Mouse (Mus musculus): ENCODE measurements at regions not wholly inside any gene's neighbourhood (a gene's known extent, or its start where the extent isn't known, plus 50 kb on each side); places are given as distances from the start of the nearest gene placed in this dataset.

DNA sequence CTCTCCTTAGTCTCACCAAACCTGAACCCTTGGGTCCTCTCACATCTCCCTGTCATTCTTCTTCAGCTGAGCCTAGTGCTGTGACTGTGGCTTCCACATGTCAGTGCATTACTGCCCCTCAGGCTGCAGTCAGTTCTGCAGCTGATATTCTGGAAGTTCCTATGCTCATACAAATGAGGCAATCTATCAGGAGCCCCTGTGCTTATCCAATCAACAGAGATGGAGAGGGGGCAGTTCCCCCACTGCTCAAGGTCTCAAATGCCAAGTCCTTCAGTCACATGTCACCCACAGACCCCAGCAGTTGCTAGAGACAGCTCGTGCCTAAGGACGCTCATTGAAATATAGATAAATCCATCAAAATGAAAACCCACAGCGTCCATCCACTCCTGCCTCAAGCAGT lies 254.5 kb downstream of the Qk start:
- no peak for ATAC-seq
- no peaks in the 10 kb centered on the region for H3K27me3 ChIP-seq (replicated peaks; ENCODE audit: control insufficient read depth, insufficient read depth, low read length)
- 94% methylated on average over 3 of the region's 3 CpGs for WGBS

DNA sequence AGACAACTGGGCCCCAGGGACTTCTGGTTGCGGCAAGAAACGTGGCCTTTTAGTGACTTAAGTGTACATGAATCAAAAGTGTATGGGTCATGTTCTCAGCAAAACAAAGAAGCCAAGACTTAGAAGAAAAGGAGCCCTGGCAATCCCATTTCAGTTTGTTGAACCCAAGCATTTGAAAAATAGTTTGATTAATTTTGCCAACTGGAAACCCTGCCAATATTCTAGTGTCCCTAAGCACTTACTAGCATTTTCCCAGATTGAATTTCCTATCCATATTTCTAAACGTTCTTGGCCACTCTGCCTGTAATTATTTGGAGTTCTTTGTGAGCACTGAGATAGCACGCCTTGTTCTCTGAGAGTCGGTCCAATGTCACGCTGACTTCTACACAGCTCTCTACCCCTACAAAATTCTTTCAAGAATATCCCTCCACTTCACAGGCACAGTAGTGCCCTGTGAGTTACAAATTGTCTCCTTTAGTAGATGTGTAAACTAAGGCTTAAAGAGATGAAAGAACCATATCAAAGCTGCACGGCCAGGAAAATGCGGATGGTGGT lies 257.0 kb downstream of the Qk start:
- Histone ChIP-seq H3K9me3 (ENCODE audit: control insufficient read depth) (no peaks in the 10 kb centered on the region), H3K9ac (ENCODE audit: low read depth, low read length) (no peak overlapping the region), H3K27me3 (replicated peaks; ENCODE audit: control insufficient read depth, insufficient read depth, low read length) (no peaks in the 10 kb centered on the region), H3K4me3 (ENCODE audit: low read depth, low read length) (no peak overlapping the region), H3K36me3 (ENCODE audit: control insufficient read depth, insufficient read depth) (no peaks in the 10 kb centered on the region), H3K27ac (ENCODE audit: low read depth, low read length) (no peak overlapping the region), H3K4me2 (replicated peaks; ENCODE audit: low read depth) (no peak overlapping the region), H3K4me1 (replicated peaks; ENCODE audit: control insufficient read depth, insufficient read depth, low read length) (no peaks in the 10 kb centered on the region)
- ATAC-seq: no peak
- TF ChIP-seq CTCF (IDR thresholded peaks at IDR 0.05; ENCODE audit: low read depth): no peak
- WGBS: 70% methylated on average over 8 of the region's 8 CpGs

More for the DNA sequence above, 254.5 kb downstream of the Qk start:
- H3K4me2 ChIP-seq (replicated peaks; ENCODE audit: low read depth): no peak overlapping the region
- no peak for TF ChIP-seq CTCF (IDR thresholded peaks at IDR 0.05; ENCODE audit: low read depth)
- no peaks in the 10 kb centered on the region for H3K36me3 ChIP-seq (ENCODE audit: control insufficient read depth, insufficient read depth)
- no peak overlapping the region for H3K27ac ChIP-seq (ENCODE audit: low read depth, low read length)
- no peaks in the 10 kb centered on the region for H3K9me3 ChIP-seq (ENCODE audit: control insufficient read depth)
- no peak overlapping the region for H3K4me3 ChIP-seq (ENCODE audit: low read depth, low read length)
- no peaks in the 10 kb centered on the region for H3K4me1 ChIP-seq (replicated peaks; ENCODE audit: control insufficient read depth, insufficient read depth, low read length)
- no peak overlapping the region for H3K9ac ChIP-seq (ENCODE audit: low read depth, low read length)

DNA sequence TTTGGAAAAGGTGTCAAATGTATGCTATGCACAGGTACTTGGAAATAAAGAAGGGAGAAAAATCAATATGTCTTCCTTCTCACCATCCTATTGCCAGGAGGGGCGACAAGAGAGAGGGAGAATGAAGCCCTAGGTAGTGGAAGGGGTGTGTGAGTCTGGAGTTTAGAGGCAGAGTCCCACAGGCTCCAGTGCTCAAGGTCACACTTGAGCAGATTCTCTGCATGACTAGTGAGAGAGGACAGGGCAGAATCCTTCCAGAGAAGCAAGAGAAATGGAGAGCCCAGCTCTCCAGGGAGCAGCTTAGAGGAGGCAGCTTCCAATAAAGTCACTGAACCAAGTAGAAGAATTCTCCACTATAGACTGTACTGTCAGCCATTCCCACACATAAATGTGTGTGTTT lies 261.9 kb downstream of the Qk start:
- H3K27ac ChIP-seq (ENCODE audit: low read depth, low read length): no peak overlapping the region
- no peak for ATAC-seq
- no peak overlapping the region for H3K9ac ChIP-seq (ENCODE audit: low read depth, low read length)
- H3K4me3 ChIP-seq (ENCODE audit: low read depth, low read length): no peak overlapping the region
- no peak for TF ChIP-seq CTCF (IDR thresholded peaks at IDR 0.05; ENCODE audit: low read depth)
- H3K9me3 ChIP-seq (ENCODE audit: control insufficient read depth): no peaks in the 10 kb centered on the region
- no peaks in the 10 kb centered on the region for H3K36me3 ChIP-seq (ENCODE audit: control insufficient read depth, insufficient read depth)
- no peaks in the 10 kb centered on the region for H3K4me1 ChIP-seq (replicated peaks; ENCODE audit: control insufficient read depth, insufficient read depth, low read length)
- H3K27me3 ChIP-seq (replicated peaks; ENCODE audit: control insufficient read depth, insufficient read depth, low read length): no peaks in the 10 kb centered on the region
- WGBS: 76% methylated on average over 1 of the region's 1 CpGs
- H3K4me2 ChIP-seq (replicated peaks; ENCODE audit: low read depth): no peak overlapping the region

DNA sequence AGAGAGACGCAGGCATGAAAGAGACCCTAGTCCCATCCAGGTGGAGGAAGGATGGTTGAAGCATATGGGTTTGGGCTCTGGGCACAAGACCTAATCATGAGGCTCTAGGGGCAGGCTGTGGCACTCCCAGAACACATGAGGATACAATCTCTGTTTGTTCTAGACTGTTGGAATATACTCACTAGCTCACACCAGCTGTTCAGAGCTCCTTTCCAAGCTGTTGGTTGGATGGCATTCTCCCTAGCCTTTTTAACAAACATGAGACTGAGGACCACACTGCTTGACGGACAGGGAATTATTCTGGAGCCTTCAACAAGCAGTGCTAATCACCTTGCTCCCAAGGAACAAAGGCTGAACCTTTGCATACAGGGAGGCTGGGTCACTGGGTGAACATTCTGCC lies 263.6 kb downstream of the Qk start:
- H3K4me3 ChIP-seq (ENCODE audit: low read depth, low read length): no peak overlapping the region
- H3K36me3 ChIP-seq (ENCODE audit: control insufficient read depth, insufficient read depth): no peaks in the 10 kb centered on the region
- no peaks in the 10 kb centered on the region for H3K9me3 ChIP-seq (ENCODE audit: control insufficient read depth)
- ATAC-seq: no peak
- TF ChIP-seq CTCF (IDR thresholded peaks at IDR 0.05; ENCODE audit: low read depth): no peak
- WGBS: 85% methylated on average over 2 of the region's 2 CpGs
- no peak overlapping the region for H3K27ac ChIP-seq (ENCODE audit: low read depth, low read length)
- no peaks in the 10 kb centered on the region for H3K27me3 ChIP-seq (replicated peaks; ENCODE audit: control insufficient read depth, insufficient read depth, low read length)
- no peak overlapping the region for H3K4me2 ChIP-seq (replicated peaks; ENCODE audit: low read depth)
- H3K4me1 ChIP-seq (replicated peaks; ENCODE audit: control insufficient read depth, insufficient read depth, low read length): no peaks in the 10 kb centered on the region
- H3K9ac ChIP-seq (ENCODE audit: low read depth, low read length): no peak overlapping the region

DNA sequence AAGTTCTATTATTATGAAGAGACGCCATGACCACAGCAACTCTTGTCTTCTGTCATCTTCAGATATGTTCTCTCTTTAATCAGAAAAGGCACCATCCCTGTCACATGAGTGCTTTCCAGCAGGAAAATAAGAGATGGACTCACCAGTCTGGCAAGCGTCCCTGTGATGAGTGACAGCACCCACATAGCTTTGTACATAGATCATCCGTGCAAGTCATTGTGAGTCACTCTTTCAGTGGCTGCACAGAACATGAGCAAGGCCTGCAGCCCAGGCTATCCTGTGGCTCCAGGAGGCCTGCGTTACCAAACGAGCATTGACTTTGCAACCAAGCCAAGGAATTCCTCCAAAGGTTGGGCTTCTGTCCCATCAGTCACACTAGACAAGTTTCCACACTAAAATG lies 265.3 kb downstream of the Qk start:
- no peak overlapping the region for H3K4me2 ChIP-seq (replicated peaks; ENCODE audit: low read depth)
- no peaks in the 10 kb centered on the region for H3K36me3 ChIP-seq (ENCODE audit: control insufficient read depth, insufficient read depth)
- ATAC-seq: no peak
- no peaks in the 10 kb centered on the region for H3K4me1 ChIP-seq (replicated peaks; ENCODE audit: control insufficient read depth, insufficient read depth, low read length)
- no peak overlapping the region for H3K9ac ChIP-seq (ENCODE audit: low read depth, low read length)
- H3K27me3 ChIP-seq (replicated peaks; ENCODE audit: control insufficient read depth, insufficient read depth, low read length): no peaks in the 10 kb centered on the region
- H3K4me3 ChIP-seq (ENCODE audit: low read depth, low read length): no peak overlapping the region
- H3K9me3 ChIP-seq (ENCODE audit: control insufficient read depth): no peaks in the 10 kb centered on the region
- no peak for TF ChIP-seq CTCF (IDR thresholded peaks at IDR 0.05; ENCODE audit: low read depth)
- H3K27ac ChIP-seq (ENCODE audit: low read depth, low read length): no peak overlapping the region
- 80% methylated on average over 5 of the region's 5 CpGs for WGBS

DNA sequence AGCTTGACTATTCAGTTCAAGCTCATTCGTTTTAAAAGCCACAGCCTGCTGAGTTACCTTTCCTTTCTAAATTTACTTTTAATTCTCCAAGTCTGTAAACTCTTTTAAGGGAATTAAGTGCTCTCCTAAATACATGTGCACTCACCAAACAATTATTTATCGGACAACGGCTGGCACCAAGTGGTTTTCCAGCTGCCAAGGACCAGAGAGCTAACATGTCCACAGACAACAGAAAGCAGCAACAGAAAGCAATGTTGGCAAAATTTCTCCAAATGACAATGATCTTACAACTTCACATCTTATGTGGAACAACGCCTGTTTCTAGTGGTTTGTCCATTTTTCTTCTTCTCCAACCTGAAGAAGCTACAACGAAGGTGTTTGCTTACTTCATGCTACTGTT lies 275.3 kb downstream of the Qk start:
- Histone ChIP-seq H3K9ac (ENCODE audit: low read depth, low read length) (no peak overlapping the region), H3K9me3 (ENCODE audit: control insufficient read depth) (no peaks in the 10 kb centered on the region), H3K27ac (ENCODE audit: low read depth, low read length) (no peak overlapping the region), H3K27me3 (replicated peaks; ENCODE audit: control insufficient read depth, insufficient read depth, low read length) (no peaks in the 10 kb centered on the region), H3K4me1 (replicated peaks; ENCODE audit: control insufficient read depth, insufficient read depth, low read length) (no peaks in the 10 kb centered on the region), H3K4me3 (ENCODE audit: low read depth, low read length) (no peak overlapping the region), H3K4me2 (replicated peaks; ENCODE audit: low read depth) (no peak overlapping the region), H3K36me3 (ENCODE audit: control insufficient read depth, insufficient read depth) (no peaks in the 10 kb centered on the region)
- no peak for ATAC-seq
- 70% methylated on average over 5 of the region's 5 CpGs for WGBS
- TF ChIP-seq CTCF (IDR thresholded peaks at IDR 0.05; ENCODE audit: low read depth): no peak

Data from intestine, postnatal 0 days (tissue).